Mouse (Mus musculus) ES-E14 (cell line): ENCODE measurements at regions not wholly inside any gene's neighbourhood (a gene's known extent, or its start where the extent isn't known, plus 50 kb on each side); places are given as distances from the start of the nearest gene placed in this dataset.

Experiments
- DNase-seq: peaks from one replicate; pipeline ENCODE4 v3.0.0-alpha.2; 2013; ENCODE audit warnings: low read depth, low spot score
- H3K27ac ChIP-seq: 2 replicates; pipeline ENCODE4 v1.5.1; 2012; ENCODE audit warnings: low read depth, mild to moderate bottlenecking, low read length, moderate library complexity, mixed read lengths; ENCODE audit not compliant: poor library complexity, insufficient read depth, severe bottlenecking
- H3K36me3 ChIP-seq: 2 replicates; pipeline ENCODE4 v1.6.1; 2012; ENCODE audit warnings: mild to moderate bottlenecking, low read length, moderate library complexity, mixed read lengths; ENCODE audit not compliant: control insufficient read depth, poor library complexity, insufficient read depth, severe bottlenecking
- H3K4me1 ChIP-seq, 2 experiments: fragments of 150-350 bp in 1 of 2; sonication (generic) in 1 of 2; 2 replicates each; pipeline ENCODE4 v1.6.1; 2012; ENCODE audit warnings: low read length in 2 of 2, mild to moderate bottlenecking in 1 of 2, mixed read lengths in 1 of 2; ENCODE audit not compliant: control insufficient read depth in 2 of 2, insufficient read depth in 2 of 2, poor library complexity in 1 of 2
- H3K4me3 ChIP-seq, 2 experiments: fragments of 150-350 bp in 1 of 2; sonication (generic) in 1 of 2; 2 replicates each; pipeline ENCODE4 v1.5.1; 2012; ENCODE audit warnings: low read length in 2 of 2, low read depth in 1 of 2, mild to moderate bottlenecking in 1 of 2, mixed read lengths in 1 of 2; ENCODE audit not compliant: insufficient read depth in 1 of 2, poor library complexity in 1 of 2, severe bottlenecking in 1 of 2
- H3K9ac ChIP-seq: 2 replicates; pipeline ENCODE4 v1.6.1; 2012; ENCODE audit warnings: low read depth, mild to moderate bottlenecking, low read length, mixed read lengths; ENCODE audit not compliant: poor library complexity, insufficient read depth, severe bottlenecking
- H3K9me3 ChIP-seq: fragments of 150-350 bp; sonication (generic); 2 replicates; pipeline ENCODE4 v1.6.1; 2012; ENCODE audit warnings: low read depth, mild to moderate bottlenecking, low read length; ENCODE audit not compliant: control insufficient read depth, insufficient read depth
- CHD2 ChIP-seq: IDR thresholded peaks from 2 replicates; pipeline ENCODE4 v1.6.1; 2014; ENCODE audit warnings: mild to moderate bottlenecking, low read depth, low read length, inconsistent platforms
- HCFC1 ChIP-seq: IDR thresholded peaks from 2 replicates; pipeline ENCODE4 v1.6.1; 2012; ENCODE audit warnings: low read length, inconsistent platforms, borderline replicate concordance; ENCODE audit not compliant: insufficient read depth
- MAFK ChIP-seq: IDR thresholded peaks from 2 replicates; pipeline ENCODE4 v1.6.1; 2014; ENCODE audit warnings: mild to moderate bottlenecking, low read depth, low read length, inconsistent platforms; ENCODE audit not compliant: insufficient read depth
- ZC3H11A ChIP-seq: IDR thresholded peaks from 2 replicates; pipeline ENCODE4 v1.6.1; 2012; ENCODE audit warnings: low read depth, mild to moderate bottlenecking, inconsistent platforms, low read length, borderline replicate concordance
- ZNF384 ChIP-seq: IDR thresholded peaks from 2 replicates; pipeline ENCODE4 v1.6.1; 2012; ENCODE audit warnings: low read depth, low read length, inconsistent platforms
- in situ Hi-C, 2 experiments: fragments of 600-800 bp; cut with MboI; formaldehyde crosslinking; loops; one replicate each; pipeline ENCODE4 v1.15.1; 2025; ENCODE audit warnings: low sequenced_read_pairs in 2 of 2, inconsistent platforms in 1 of 2; ENCODE audit not compliant: unreplicated experiment in 2 of 2

DNA sequence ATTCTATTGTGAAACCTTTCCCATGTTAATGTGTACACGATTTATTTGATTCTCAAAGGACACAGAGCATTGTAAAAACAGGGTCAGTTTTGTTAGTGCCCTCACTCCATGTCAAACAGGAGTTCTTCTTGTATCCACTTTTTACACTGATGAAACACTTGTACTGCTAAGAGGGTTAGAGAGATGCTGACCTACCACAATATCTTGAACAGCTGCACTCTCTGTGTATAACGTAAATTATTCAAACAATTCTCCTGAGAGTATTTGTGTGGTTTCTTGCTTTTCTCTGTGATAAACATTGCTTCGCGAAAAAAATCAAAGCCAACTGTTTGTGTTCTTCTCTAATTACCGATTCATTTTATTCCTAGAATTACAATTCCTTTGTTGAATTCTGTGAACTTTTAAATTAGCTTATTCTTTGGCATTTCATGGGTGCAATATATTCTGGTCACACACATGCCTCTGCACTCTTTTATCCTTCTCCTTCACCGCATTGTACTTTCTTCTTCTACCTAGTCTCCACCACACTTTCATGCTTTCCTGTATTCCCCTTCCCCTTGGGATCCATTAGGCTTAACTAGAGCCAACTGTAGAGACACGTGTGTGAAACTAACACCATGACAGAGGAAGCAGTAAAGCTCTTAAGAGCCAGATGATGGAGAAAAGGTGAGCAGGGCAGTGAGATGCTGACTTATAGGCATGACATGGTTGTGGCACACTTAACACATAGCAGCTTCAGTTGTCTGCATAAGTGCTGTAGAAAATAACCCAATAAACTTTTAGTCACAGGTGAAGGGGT lies 281.4 kb downstream of the Otol1 start:
- Histone ChIP-seq H3K9me3 (no peaks in the 10 kb centered on the region), H3K4me3 (no peak overlapping the region), H3K27ac (no peak overlapping the region), H3K9ac (no peak overlapping the region), H3K36me3 (no peaks in the 10 kb centered on the region), H3K4me1 (no peaks in the 10 kb centered on the region)
- in situ Hi-C loops: no loop called here
- no peak for DNase-seq
- TF ChIP-seq MAFK: no peak
- TF ChIP-seq CHD2: no peak
- no peak for TF ChIP-seq ZC3H11A
- no peak for TF ChIP-seq ZNF384
- TF ChIP-seq HCFC1: no peak

DNA sequence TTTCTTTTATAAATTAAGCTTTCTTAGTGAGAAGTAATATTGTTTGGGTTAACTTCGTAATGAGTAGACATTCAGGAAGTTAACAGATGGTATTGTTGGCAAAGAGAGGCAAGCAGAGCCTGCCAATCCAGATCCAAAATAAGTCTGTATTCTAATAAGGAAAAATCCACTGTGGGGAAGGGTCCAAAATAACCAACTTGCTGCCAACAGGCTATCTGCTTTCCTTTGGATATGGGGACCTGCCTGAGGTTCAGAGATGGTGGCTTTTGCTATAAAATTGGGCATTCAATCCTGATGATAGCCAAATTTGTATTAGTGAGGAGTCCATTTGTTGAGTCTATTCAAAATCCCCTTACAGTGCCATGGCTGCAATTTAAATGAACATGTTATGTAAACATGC lies 300.1 kb downstream of the Otol1 start:
- Histone ChIP-seq H3K36me3 (no peaks in the 10 kb centered on the region), H3K9ac (no peak overlapping the region), H3K4me3 (no peak overlapping the region), H3K9me3 (no peaks in the 10 kb centered on the region), H3K27ac (no peak overlapping the region), H3K4me1 (no peaks in the 10 kb centered on the region)
- TF ChIP-seq ZNF384 (no peak), CHD2 (no peak), MAFK (no peak), ZC3H11A (no peak), HCFC1 (no peak)
- in situ Hi-C loops: no loop called here
- no peak for DNase-seq

GRCm38 (mm10) chr3:70308061-70308461 lies 300.6 kb downstream of the Otol1 start:
- Histone ChIP-seq H3K36me3 (no peaks in the 10 kb centered on the region), H3K9ac (no peak overlapping the region), H3K4me1 (no peaks in the 10 kb centered on the region), H3K9me3 (no peaks in the 10 kb centered on the region), H3K27ac (no peak overlapping the region), H3K4me3 (no peak overlapping the region)
- in situ Hi-C loops: no loop called here
- TF ChIP-seq ZC3H11A (no peak), HCFC1 (no peak), MAFK (no peak), ZNF384 (no peak), CHD2 (no peak)
- no peak for DNase-seq

DNA sequence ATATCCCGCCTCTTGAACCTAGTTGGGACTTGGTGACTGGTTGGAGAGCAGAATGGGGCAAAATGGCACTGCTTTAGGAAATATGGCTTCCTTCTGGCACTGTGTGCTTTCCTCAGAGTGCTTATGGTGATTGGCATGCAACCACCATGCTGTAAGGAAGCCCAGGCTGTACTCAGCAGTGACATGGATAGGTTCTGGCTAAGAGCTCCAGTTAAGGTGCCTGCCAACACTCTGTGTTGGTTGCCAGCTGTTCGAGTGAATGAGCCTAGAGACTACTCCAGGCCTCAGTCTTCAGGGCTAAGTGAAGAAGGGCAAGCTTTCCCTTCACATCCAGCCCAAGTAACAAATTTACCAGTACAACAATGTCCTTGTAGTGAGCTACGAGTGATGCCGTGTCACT lies 301.9 kb downstream of the Otol1 start:
- H3K9ac ChIP-seq: no peak overlapping the region
- no peak for DNase-seq
- H3K4me1 ChIP-seq: no peaks in the 10 kb centered on the region
- H3K36me3 ChIP-seq: no peaks in the 10 kb centered on the region
- in situ Hi-C loops: no loop called here
- H3K27ac ChIP-seq: no peak overlapping the region
- no peak overlapping the region for H3K4me3 ChIP-seq
- H3K9me3 ChIP-seq: no peaks in the 10 kb centered on the region
- TF ChIP-seq ZC3H11A (no peak), MAFK (no peak), HCFC1 (no peak), ZNF384 (no peak), CHD2 (no peak)

GRCm38 (mm10) chr3:70311055-70311454 lies 303.6 kb downstream of the Otol1 start:
- Histone ChIP-seq H3K36me3 (no peaks in the 10 kb centered on the region), H3K9ac (no peak overlapping the region), H3K27ac (no peak overlapping the region), H3K4me3 (no peak overlapping the region), H3K9me3 (no peaks in the 10 kb centered on the region), H3K4me1 (no peaks in the 10 kb centered on the region)
- TF ChIP-seq CHD2 (no peak), HCFC1 (no peak), ZNF384 (no peak), MAFK (no peak), ZC3H11A (no peak)
- DNase-seq: no peak
- in situ Hi-C loops: no loop called here
